In genomic region chr9:122382006-122382405, GRCm38 (mm10) we compare ENCODE assay signal across 26 mouse cellular contexts. TPM values are rescaled to one million over a fixed set of nuclear protein-coding genes. Genes with fewer than 3 reads are reported as not detected.
A peak's percentile ranks its signal among the peaks of the same experiment; 100 is the strongest.
DNase-seq lines count a peak whose midpoint lies in the region; TF ChIP-seq lines count a peak whose summit lies in the region.
"Had no signal": no experiment of that assay in that cellular context is flagged by ENCODE, and none has a peak within 500 bp of the region (broad histone marks: within the 10 kb centered on the region; RNA-seq: fewer than 3 reads in every experiment).

No protein-coding gene starts in this region.

- no peaks in the 10 kb centered on the region for H3K27me3 ChIP-seq in cerebellum, adult 2 months (ENCODE audit: control insufficient read depth, insufficient read depth, low read length)
- H3K27me3 ChIP-seq: embryonic facial prominence, embryonic 12.5 days; kidney, embryonic 15.5 days; limb, embryonic 15.5 days had no signal

- peaks cover 3% of the 10 kb centered on the region; the same call in 1 of the 2 replicates for H3K4me1 ChIP-seq in cerebellum, adult 2 months (ENCODE audit: control insufficient read depth, insufficient read depth, low read length)
- H3K4me1 ChIP-seq: embryonic facial prominence, embryonic 12.5 days; kidney, embryonic 15.5 days; limb, embryonic 10.5 days; limb, embryonic 15.5 days had no signal

- DNase-seq in left cerebral cortex, postnatal 4 days: peak; percentile 39
- DNase-seq in left cerebral cortex, adult 11 months (ENCODE audit: low spot score): no peak
- peak; percentile 47 to 66 for DNase-seq in cerebellum, adult 2 months
- DNase-seq in cerebellum, postnatal 14 days: peak; percentile 62 to 72
- no peak for DNase-seq in adrenal gland, postnatal 14 days
- no peak for DNase-seq in ovary, postnatal 14 days (ENCODE audit: low spot score)
- DNase-seq: adrenal gland, postnatal 36 days; B cell, adult 2 months; embryo, embryonic 11 days; gastrocnemius, postnatal 25 days; heart, adult 18-20 months; heart, postnatal 4 days; kidney, adult 11 months; kidney, postnatal 25 days; lung, embryonic 14.5 days; lung, postnatal 14 days; midbrain, embryonic 14.5 days; thymus, adult 18-20 months; thymus, postnatal 36 days had no signal

- WGBS in cerebellum, adult 2 months: 17% methylated on average over 6 of the region's 6 CpGs

- TF ChIP-seq CTCF in cerebellum, adult 2 months (IDR thresholded peaks at IDR 0.05; ENCODE audit: borderline replicate concordance, insufficient read depth, low read depth, low read length): no peak

- TF ChIP-seq POLR2A in cerebellum, adult 2 months (IDR thresholded peaks at IDR 0.05; ENCODE audit: borderline replicate concordance, insufficient read depth, low read length): no peak

- no peak overlapping the region for H3K27ac ChIP-seq in cerebellum, adult 2 months (ENCODE audit: insufficient read depth, low read length)
- H3K27ac ChIP-seq: embryonic facial prominence, embryonic 12.5 days; hindbrain, embryonic 13.5 days; kidney, embryonic 15.5 days; limb, embryonic 10.5 days; limb, embryonic 15.5 days; liver, embryonic 14.5 days; stomach, postnatal 0 days had no signal

- intact Hi-C loops in left cerebral cortex, postnatal 4 days (cut with DNase I): no loop called here

- H3K4me3 ChIP-seq in cerebellum, adult 2 months (replicated peaks; ENCODE audit: insufficient read depth, low read depth, low read length): no peak overlapping the region
- H3K4me3 ChIP-seq: embryonic facial prominence, embryonic 12.5 days; hindbrain, embryonic 13.5 days; kidney, embryonic 15.5 days; limb, embryonic 10.5 days; limb, embryonic 15.5 days had no signal

RNA-seq across cellular contexts. Expression of gene Abhd5, which starts 30.6 kb away (rescaled TPM):
- total RNA-seq in left cerebral cortex, postnatal 4 days (2021): 10 to 100 TPM; 30.9 to 36.2 TPM
- 23.8 and 24.1 TPM in 2 replicates for polyA plus RNA-seq in cerebellum, adult 2 months (2012; rRNA removed)
- 72.9 and 79.9 TPM in 2 replicates for total RNA-seq in adrenal gland, postnatal 14 days (2021)

Comparison
In these comparisons a context has a peak if more than half of its experiments do, and no peak if none do; other contexts are left out.
1. DNase-seq: peak in left cerebral cortex, postnatal 4 days (single experiment), cerebellum, adult 2 months (2 of 2) and cerebellum, postnatal 14 days (2 of 2); none in left cerebral cortex, adult 11 months (single experiment), adrenal gland, postnatal 14 days (single experiment) and ovary, postnatal 14 days (single experiment).